Mouse (Mus musculus) testis, adult 2 months (tissue): ENCODE measurements around the gene Dctn5.

Experiments
- CTCF ChIP-seq: fragments of 200-500 bp; IDR thresholded peaks from 2 replicates; pipeline ENCODE4 v1.5.1; 2012; ENCODE audit warnings: low read depth, mild to moderate bottlenecking, inconsistent platforms, low read length, moderate library complexity; ENCODE audit not compliant: control insufficient read depth, insufficient read depth, insufficient replicate concordance
- POLR2A ChIP-seq: fragments of 200-500 bp; IDR thresholded peaks from 2 replicates; pipeline ENCODE4 v1.6.1; 2012; ENCODE audit warnings: low read depth, mild to moderate bottlenecking, inconsistent platforms, low read length, moderate library complexity; ENCODE audit not compliant: control insufficient read depth

GRCm38 (mm10) chr7:122126946-122127345, 5.9 kb upstream of the Dctn5 start:
- TF ChIP-seq CTCF: no peak
- TF ChIP-seq POLR2A: no peak
